Mouse (Mus musculus) gastrocnemius, postnatal 10 days (tissue): ENCODE data around the gene Stip1. TPM values are rescaled to one million over a fixed set of nuclear protein-coding genes. Genes with fewer than 3 reads are reported as not detected.
"Not testable (repeated sequence)": the region's sequence is repeated elsewhere in the genome, so short reads cannot be mapped to it uniquely, and the experiment has no call there.

ENCODE experiments used
- DNase-seq: peaks from one replicate; pipeline ENCODE4 v3.0.0; 2021; ENCODE audit warnings: mixed read lengths
- total RNA-seq, 2 experiments: library from RNA; stranded (reverse); gene quantifications; 2 replicates each; pipeline ENCODE4 v1.2.3; 2021

Stip1 gene
- total RNA-seq, 2 experiments from 2014 or later, result 98.2 to 100 TPM

GRCm38 (mm10) chr19:7066034-7066827 lies 26.5 kb upstream of the Stip1 start:
- peak; percentile 73 for DNase-seq

- DNase-seq, result peak; percentile 88
Observed at GRCm38 (mm10) chr19:7064571-7064970, 24.8 kb upstream of the Stip1 start.

- no peak for DNase-seq
Observed at GRCm38 (mm10) chr19:7062916-7063315, 23.1 kb upstream of the Stip1 start.

- no peak for DNase-seq
Observed at GRCm38 (mm10) chr19:7062110-7062509, 22.3 kb upstream of the Stip1 start.

- no peak for DNase-seq
Observed at GRCm38 (mm10) chr19:7058541-7058940, 18.8 kb upstream of the Stip1 start.

- peak; percentile 83 for DNase-seq
Observed at GRCm38 (mm10) chr19:7057722-7058207, 18.0 kb upstream of the Stip1 start.

- DNase-seq, result peak; percentile 80
Observed at GRCm38 (mm10) chr19:7057126-7057721, 17.5 kb upstream of the Stip1 start.

- DNase-seq, result peak; percentile 86
Observed at GRCm38 (mm10) chr19:7056248-7057087, 16.7 kb upstream of the Stip1 start, which contains the start of gene Macrod1. TSS of gene Macrod1 (plus strand) at chr19:7056810.

- no peak for DNase-seq
Observed at GRCm38 (mm10) chr19:7055173-7055572, 15.4 kb upstream of the Stip1 start.

- DNase-seq, result no peak
Observed at GRCm38 (mm10) chr19:7054772-7055171, 15.0 kb upstream of the Stip1 start.

- DNase-seq, result not testable (repeated sequence)
Observed at GRCm38 (mm10) chr19:7053382-7053781, 13.6 kb upstream of the Stip1 start.

GRCm38 (mm10) chr19:7044706-7045105 lies 4.9 kb upstream of the Stip1 start:
- no peak for DNase-seq

GRCm38 (mm10) chr19:7044279-7044678 lies 4.5 kb upstream of the Stip1 start:
- no peak for DNase-seq

- no peak for DNase-seq
Observed at GRCm38 (mm10) chr19:7041171-7041570, 1.4 kb upstream of the Stip1 start.

GRCm38 (mm10) chr19:7040637-7041130 lies 917 bp upstream of the Stip1 start:
- DNase-seq, result no peak

GRCm38 (mm10) chr19:7039088-7039720 lies 563 bp downstream of the Stip1 start:
- DNase-seq, result peak; percentile 55

- DNase-seq, result no peak
Observed at GRCm38 (mm10) chr19:7034006-7034405, 5.8 kb downstream of the Stip1 start.

- no peak for DNase-seq
Observed at GRCm38 (mm10) chr19:7029531-7029930, 10.2 kb downstream of the Stip1 start.

- DNase-seq, result no peak
Observed at GRCm38 (mm10) chr19:7020224-7020641, 19.5 kb downstream of the Stip1 start.

GRCm38 (mm10) chr19:7019191-7019590 lies 20.6 kb downstream of the Stip1 start, which contains the start of gene Fermt3:
TSS of gene Fermt3 (minus strand) at chr19:7019469.
- DNase-seq, result no peak

- no peak for DNase-seq
Observed at GRCm38 (mm10) chr19:7018546-7018945, 21.2 kb downstream of the Stip1 start.
